Mouse (Mus musculus) forebrain, embryonic 11.5 days (tissue): ENCODE data around the gene Diaph3. TPM values are rescaled to one million over a fixed set of nuclear protein-coding genes. Genes with fewer than 3 reads are reported as not detected.
A peak's percentile ranks its signal among the peaks of the same experiment; 100 is the strongest.
"Not testable (repeated sequence)": the region's sequence is repeated elsewhere in the genome, so short reads cannot be mapped to it uniquely, and the experiment has no call there.

Experiments
- ATAC-seq: fragments of 200-750 bp; cut with Nextera tagmentation; replicated peaks from 2 replicates; pipeline ENCODE4 v1.8.0; 2017; ENCODE audit warnings: moderate TSS enrichment; ENCODE audit not compliant: low FRiP score
- DNase-seq: peaks from one replicate; pipeline ENCODE4 v3.0.0-alpha.2; 2017; ENCODE audit warnings: low spot score
- H3K27ac ChIP-seq: fragments of 300-500 bp; sonication (generic); 2 replicates; pipeline ENCODE4 v1.5.1; 2014; ENCODE audit warnings: low read depth, low read length
- H3K27me3 ChIP-seq: fragments of 300-500 bp; sonication (generic); 2 replicates; pipeline ENCODE4 v1.6.1; 2014; ENCODE audit warnings: mild to moderate bottlenecking, low read length, mixed read lengths; ENCODE audit not compliant: control insufficient read depth, insufficient read depth
- H3K36me3 ChIP-seq: fragments of 300-500 bp; sonication (generic); 2 replicates; pipeline ENCODE4 v1.6.1; 2014; ENCODE audit warnings: mild to moderate bottlenecking, low read length, moderate library complexity, mixed read lengths; ENCODE audit not compliant: control insufficient read depth, insufficient read depth
- H3K4me1 ChIP-seq: fragments of 300-500 bp; sonication (generic); replicated peaks from 2 replicates; pipeline ENCODE4 v1.6.1; 2014; ENCODE audit warnings: low read length, mixed read lengths; ENCODE audit not compliant: control insufficient read depth, insufficient read depth
- H3K4me2 ChIP-seq: fragments of 300-500 bp; sonication (generic); 2 replicates; pipeline ENCODE4 v1.6.1; 2014; ENCODE audit warnings: low read depth, mild to moderate bottlenecking, low read length, moderate library complexity, mixed read lengths; ENCODE audit not compliant: severe bottlenecking
- H3K4me3 ChIP-seq: fragments of 300-500 bp; sonication (generic); 2 replicates; pipeline ENCODE4 v1.5.1; 2014; ENCODE audit warnings: low read depth, low read length
- H3K9ac ChIP-seq: fragments of 300-500 bp; sonication (generic); 2 replicates; pipeline ENCODE4 v1.6.1; 2014; ENCODE audit warnings: low read length
- H3K9me3 ChIP-seq: fragments of 300-500 bp; sonication (generic); 2 replicates; pipeline ENCODE4 v1.6.1; 2016; ENCODE audit warnings: low read length, mixed read lengths; ENCODE audit not compliant: control insufficient read depth
- WGBS: fragments of 180-500 bp; shearing (Covaris S2); extraction: QIAGEN DNeasy Blood & Tissue Kit; methylation state at CpG from one replicate; pipeline ENCODE4 v1.1.7; 2014; 5-methylcytosine and 5-hydroxymethylcytosine counted together
- polyA plus RNA-seq: library from polyadenylated mRNA; unstranded; fragments of >200 nt; fragmentation: Nextera tagmentation; extraction: Ambion mirVana; gene quantifications from 2 replicates; pipeline ENCODE4 v1.2.1, GENCODE M21; 2014

Gene Diaph3
- polyA plus RNA-seq, 1 experiment from 2014 or later = 14.9 TPM

DNA sequence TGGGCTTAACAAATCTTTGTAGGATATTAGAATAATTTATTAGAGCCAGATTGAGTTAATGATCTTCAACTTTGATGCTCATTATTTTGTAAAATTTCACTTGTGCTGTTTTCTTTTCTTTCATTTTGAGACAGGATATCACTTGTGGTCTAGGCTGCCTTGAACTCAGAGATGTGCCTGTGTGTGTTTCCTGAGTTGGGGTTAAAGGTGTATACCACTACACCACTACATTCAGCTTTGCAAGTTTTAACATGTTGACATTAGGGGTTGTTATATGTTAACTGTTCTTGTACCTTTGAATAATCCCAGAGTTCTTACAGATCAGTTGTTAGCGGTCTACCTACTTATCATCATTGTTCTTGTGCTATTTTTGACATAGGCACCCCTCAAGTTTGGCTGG is 404.4 kb downstream of the Diaph3 start:
- H3K9ac ChIP-seq = no peak overlapping the region
- H3K9me3 ChIP-seq = no peaks in the 10 kb centered on the region
- 94% methylated on average over 1 of the region's 1 CpGs for WGBS
- H3K27ac ChIP-seq = no peak overlapping the region
- H3K4me3 ChIP-seq = no peak overlapping the region
- H3K4me2 ChIP-seq = no peak overlapping the region
- H3K36me3 ChIP-seq = no peaks in the 10 kb centered on the region
- ATAC-seq (no peak), DNase-seq (no peak)
- no peaks in the 10 kb centered on the region for H3K27me3 ChIP-seq
- no peaks in the 10 kb centered on the region for H3K4me1 ChIP-seq

DNA sequence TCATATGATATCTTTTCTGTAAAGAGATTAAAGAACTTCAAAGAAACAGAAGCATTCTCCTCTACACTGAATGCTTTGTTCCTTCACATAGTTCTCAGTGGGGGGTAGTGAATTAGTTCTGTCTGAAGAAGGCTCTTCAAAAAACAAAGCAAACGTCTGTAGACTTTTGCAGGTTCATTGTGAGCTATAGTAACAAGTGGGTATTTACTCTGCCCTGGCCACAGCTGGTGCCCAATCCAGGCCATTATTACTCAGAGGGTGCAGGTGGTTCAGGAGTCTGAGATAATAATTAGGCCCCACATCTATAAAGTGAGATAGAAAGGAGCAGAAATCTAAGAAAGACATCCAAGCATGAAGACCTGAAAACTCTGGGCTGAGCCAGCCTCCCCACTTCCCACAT is 409.7 kb downstream of the Diaph3 start:
- ATAC-seq (peak; percentile 62), DNase-seq (no peak)
- Histone ChIP-seq H3K4me1 (no peaks in the 10 kb centered on the region; the same call in 1 of the 2 replicates), H3K36me3 (no peaks in the 10 kb centered on the region), H3K9ac (no peak overlapping the region), H3K4me2 (no peak overlapping the region), H3K27ac (no peak overlapping the region), H3K27me3 (no peaks in the 10 kb centered on the region), H3K4me3 (no peak overlapping the region), H3K9me3 (no peaks in the 10 kb centered on the region)
- 0% methylated on average over 1 of the region's 1 CpGs for WGBS

DNA sequence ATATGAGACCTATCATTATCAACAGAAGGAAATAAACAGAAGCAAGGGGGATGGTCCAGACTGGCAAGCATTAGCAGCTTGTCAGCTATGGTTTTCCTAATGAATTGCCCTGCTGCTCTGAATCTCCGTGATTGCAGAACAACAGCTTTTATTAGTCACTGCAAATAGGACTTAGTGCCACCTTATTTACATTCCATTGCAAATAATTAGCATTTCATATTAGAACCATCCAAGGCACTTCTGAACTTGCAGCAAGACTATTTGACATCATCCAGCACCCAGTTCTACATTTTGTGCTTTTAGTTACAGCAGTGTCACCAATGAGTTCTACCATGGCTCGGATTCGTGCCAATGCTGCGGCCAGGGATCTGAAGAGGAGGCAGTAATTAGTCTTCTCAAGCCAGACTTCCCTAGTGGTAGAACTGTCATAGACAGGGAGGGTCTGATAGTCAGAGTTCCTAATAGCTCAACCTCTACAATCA is 411.4 kb downstream of the Diaph3 start:
- Histone ChIP-seq H3K4me3 (no peak overlapping the region), H3K27me3 (no peaks in the 10 kb centered on the region), H3K4me1 (no peaks in the 10 kb centered on the region; the same call in 1 of the 2 replicates), H3K9me3 (no peaks in the 10 kb centered on the region), H3K36me3 (no peaks in the 10 kb centered on the region), H3K4me2 (no peak overlapping the region), H3K9ac (no peak overlapping the region), H3K27ac (no peak overlapping the region)
- DNase-seq (no peak), ATAC-seq (0 out of 2 replicates have a peak, but pooled peaks have one; percentile 51)
- 61% methylated on average over 4 of the region's 4 CpGs for WGBS

DNA sequence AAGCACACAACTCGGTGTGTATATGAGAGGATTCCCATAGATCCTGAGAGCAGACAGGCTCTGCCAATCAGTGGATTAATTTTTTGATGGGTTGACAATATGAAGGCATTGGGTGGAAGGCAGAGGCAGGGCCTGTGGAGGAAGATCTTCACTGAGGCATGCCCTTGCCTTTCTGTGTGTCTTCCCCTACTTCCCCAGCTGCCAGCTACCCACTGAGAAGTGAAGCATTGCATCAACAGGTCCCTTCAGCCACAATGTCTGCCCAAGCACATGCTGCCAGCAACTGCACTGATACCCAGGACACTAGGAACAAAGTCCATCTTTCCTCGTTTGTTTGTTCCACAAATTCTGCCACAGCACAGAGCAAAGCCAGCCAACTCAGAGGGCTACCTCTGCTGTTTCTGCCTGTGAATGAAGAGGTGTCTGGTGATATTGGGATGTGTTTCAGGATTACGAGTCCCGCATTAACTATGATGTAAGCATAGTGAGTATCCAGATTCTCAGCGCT is 413.4 kb downstream of the Diaph3 start:
- H3K9ac ChIP-seq = no peak overlapping the region
- no peaks in the 10 kb centered on the region for H3K9me3 ChIP-seq
- H3K4me2 ChIP-seq = no peak overlapping the region
- no peaks in the 10 kb centered on the region for H3K27me3 ChIP-seq
- DNase-seq (no peak), ATAC-seq (no peak)
- H3K36me3 ChIP-seq = no peaks in the 10 kb centered on the region
- no peaks in the 10 kb centered on the region; the same call in 1 of the 2 replicates for H3K4me1 ChIP-seq
- H3K27ac ChIP-seq = no peak overlapping the region
- WGBS = 93% methylated on average over 5 of the region's 5 CpGs
- H3K4me3 ChIP-seq = no peak overlapping the region

DNA sequence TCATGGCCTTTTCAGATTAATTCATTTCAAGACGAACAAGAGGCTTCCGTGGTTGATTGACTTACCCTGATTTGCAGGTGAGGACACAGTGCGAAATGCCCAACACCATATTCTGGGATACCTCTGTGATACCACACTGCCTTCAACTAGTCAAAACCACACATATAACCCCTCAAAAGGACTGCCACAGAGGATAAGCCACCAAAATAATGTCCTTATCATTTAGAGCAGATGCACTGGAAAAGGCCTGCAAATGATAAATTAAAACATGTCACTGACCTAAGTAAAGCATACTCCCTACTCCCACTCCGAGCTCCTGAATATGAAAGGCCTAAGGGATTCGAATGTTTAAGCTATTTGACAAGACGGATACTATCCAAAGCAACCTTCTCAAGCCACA is 419.3 kb downstream of the Diaph3 start:
- Histone ChIP-seq H3K27me3 (no peaks in the 10 kb centered on the region), H3K27ac (no peak overlapping the region), H3K4me3 (no peak overlapping the region), H3K36me3 (no peaks in the 10 kb centered on the region), H3K9me3 (no peaks in the 10 kb centered on the region), H3K4me1 (no peaks in the 10 kb centered on the region), H3K9ac (no peak overlapping the region), H3K4me2 (no peak overlapping the region)
- 94% methylated on average over 6 of the region's 6 CpGs for WGBS
- ATAC-seq (no peak), DNase-seq (no peak)

DNA sequence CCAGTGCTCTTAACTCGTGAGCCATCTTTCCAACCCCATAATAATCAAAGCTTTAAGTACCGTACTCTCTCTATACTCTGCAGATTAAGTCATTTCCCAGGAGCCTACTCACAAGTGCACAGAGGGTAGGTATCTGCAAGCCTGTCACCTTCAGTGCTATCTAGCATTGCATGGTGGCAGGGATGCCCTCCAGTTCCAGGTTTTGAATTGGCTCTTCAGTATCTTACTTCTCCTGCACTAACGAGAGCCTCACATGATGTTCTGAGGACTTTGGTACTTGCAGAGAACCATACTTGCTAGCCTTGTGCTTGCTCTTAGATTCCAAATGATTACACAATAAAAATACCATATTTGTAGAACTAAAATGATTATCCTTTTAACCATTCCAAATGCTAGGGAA is 420.0 kb downstream of the Diaph3 start:
- Histone ChIP-seq H3K4me3 (no peak overlapping the region), H3K9ac (no peak overlapping the region), H3K36me3 (no peaks in the 10 kb centered on the region), H3K27me3 (no peaks in the 10 kb centered on the region), H3K27ac (no peak overlapping the region), H3K4me1 (no peaks in the 10 kb centered on the region), H3K4me2 (no peak overlapping the region), H3K9me3 (no peaks in the 10 kb centered on the region)
- WGBS = 89% methylated on average over 3 of the region's 3 CpGs
- ATAC-seq = no peak
- no peak for DNase-seq

DNA sequence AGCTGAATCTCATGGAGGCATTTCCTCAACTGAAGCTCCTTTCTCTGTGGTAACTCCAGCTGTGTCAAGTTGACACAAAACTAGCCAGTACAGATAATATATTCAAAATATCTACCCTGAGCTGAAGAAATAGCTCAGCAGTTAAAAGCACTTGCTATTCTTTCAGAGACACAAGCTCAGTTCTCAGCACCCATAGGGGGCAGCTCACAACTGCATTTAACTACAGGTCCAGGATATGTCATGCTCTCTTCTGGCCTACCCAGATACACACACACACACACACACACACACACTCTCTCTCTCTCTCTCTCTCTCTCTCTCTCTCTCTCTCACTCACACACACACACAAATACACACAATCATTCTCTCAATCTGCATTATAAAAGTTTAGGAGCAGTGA is 420.6 kb downstream of the Diaph3 start:
- H3K36me3 ChIP-seq, DNase-seq, H3K27me3 ChIP-seq: not testable (repeated sequence)

DNA sequence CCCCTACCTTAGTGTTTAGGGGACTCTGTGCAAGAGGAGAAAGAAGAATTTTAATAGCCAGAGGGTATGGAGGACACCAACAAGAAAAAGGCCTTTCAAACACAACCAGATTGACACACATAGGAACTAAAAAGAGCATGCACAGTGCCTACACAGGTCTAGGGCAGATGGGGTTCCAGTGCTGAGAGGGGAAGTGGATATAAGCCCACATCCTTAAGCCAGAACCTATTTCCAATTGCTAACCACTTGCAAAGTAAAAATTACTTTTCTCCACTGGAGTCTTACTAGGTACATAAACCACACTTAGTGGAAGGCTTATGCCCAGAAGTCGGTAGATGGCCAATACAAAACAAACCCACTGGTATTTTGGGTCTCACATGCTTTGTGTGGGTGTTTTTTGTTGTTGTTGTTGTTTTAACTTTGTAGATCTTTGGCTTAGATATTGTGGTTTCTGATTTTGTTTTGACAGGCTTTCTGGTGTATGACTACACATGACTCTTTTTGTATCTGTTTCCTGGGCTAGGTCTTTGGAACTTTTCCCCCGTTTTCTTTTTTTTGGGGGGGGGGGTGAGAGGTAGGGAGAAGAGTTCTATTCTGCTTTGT is 426.8 kb downstream of the Diaph3 start:
- no peaks in the 10 kb centered on the region for H3K4me1 ChIP-seq
- no peak for ATAC-seq
- H3K9me3 ChIP-seq = no peaks in the 10 kb centered on the region
- H3K4me2 ChIP-seq = no peak overlapping the region
- no peak overlapping the region for H3K4me3 ChIP-seq
- H3K27ac ChIP-seq = no peak overlapping the region
- H3K36me3 ChIP-seq = no peaks in the 10 kb centered on the region
- DNase-seq = no peak
- WGBS = 91% methylated on average over 2 of the region's 2 CpGs
- no peak overlapping the region for H3K9ac ChIP-seq
- H3K27me3 ChIP-seq = no peaks in the 10 kb centered on the region

More for the DNA sequence above, 420.6 kb downstream of the Diaph3 start:
- not testable (repeated sequence) for H3K9me3 ChIP-seq, H3K27ac ChIP-seq, ATAC-seq, H3K4me1 ChIP-seq, H3K4me2 ChIP-seq, H3K4me3 ChIP-seq, H3K9ac ChIP-seq

DNA sequence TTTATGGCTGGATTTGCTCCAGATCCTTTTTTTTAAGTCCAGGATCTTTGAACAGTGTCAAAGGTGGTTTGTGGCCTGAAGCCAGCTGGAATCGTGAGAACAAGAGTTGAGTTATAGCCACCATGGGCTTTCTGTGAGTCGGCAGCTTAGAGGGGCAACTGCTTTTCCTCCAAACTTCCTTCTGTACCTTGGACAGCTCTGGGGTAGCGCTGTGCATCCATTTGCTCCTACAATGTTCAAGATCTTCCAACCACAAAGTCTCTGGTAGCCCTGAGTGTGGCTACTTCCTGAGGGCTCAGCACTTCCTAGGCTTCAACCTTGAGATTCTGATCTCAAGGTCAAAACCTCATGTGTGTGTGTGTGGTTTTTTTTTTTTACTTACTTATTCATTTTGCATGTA is 437.0 kb downstream of the Diaph3 start:
- no peaks in the 10 kb centered on the region for H3K27me3 ChIP-seq
- no peak for ATAC-seq
- no peak overlapping the region for H3K27ac ChIP-seq
- H3K4me3 ChIP-seq = no peak overlapping the region
- 92% methylated on average over 3 of the region's 3 CpGs for WGBS
- H3K9ac ChIP-seq = no peak overlapping the region
- H3K4me1 ChIP-seq = no peaks in the 10 kb centered on the region
- no peaks in the 10 kb centered on the region for H3K36me3 ChIP-seq
- H3K9me3 ChIP-seq = no peaks in the 10 kb centered on the region
- DNase-seq = no peak
- no peak overlapping the region for H3K4me2 ChIP-seq
